Mouse (Mus musculus): ENCODE results near the gene Phykpl.

DNA sequence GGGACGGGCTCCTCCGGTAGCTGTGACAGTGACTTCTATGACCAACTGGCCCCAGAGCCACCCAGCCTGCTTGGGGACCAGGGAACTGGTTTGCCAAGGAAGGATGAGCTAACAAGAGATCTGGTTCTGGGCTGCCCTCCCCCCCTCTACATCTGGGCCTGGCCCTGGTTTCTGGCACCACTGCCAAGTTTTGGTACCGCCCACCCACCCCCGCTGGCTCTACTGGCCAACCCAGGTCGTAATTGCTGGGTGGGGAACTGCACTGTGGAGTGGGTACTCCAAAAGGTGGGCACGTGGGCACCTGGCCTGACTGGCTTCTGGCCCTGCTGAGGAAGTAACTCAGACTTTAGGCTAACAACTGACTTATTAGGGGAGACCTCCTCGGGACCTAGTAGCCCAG is 56.2 kb downstream of the Phykpl start:
- TF ChIP-seq EP300 (optimal IDR thresholded peaks at IDR 0.05) (no peak), CTCF (IDR thresholded peaks at IDR 0.05; ENCODE audit: low read depth) (no peak)

Data from stomach, postnatal 0 days (tissue).